Mouse (Mus musculus) small intestine, adult 2 months (tissue): ENCODE measurements around the gene Mxra7. TPM values are rescaled to one million over a fixed set of nuclear protein-coding genes. Genes with fewer than 3 reads are reported as not detected.

Source experiments
- H3K27ac ChIP-seq: fragments of 200-500 bp; 2 replicates; pipeline ENCODE4 v1.5.1; 2012; ENCODE audit warnings: low read depth, low read length, control low read depth, inconsistent platforms; ENCODE audit not compliant: insufficient read depth
- H3K27me3 ChIP-seq: fragments of 200-500 bp; 2 replicates; pipeline ENCODE4 v1.6.1; 2012; ENCODE audit warnings: mild to moderate bottlenecking, moderate library complexity, low read length, inconsistent platforms; ENCODE audit not compliant: control insufficient read depth, insufficient read depth
- H3K36me3 ChIP-seq: fragments of 200-500 bp; 2 replicates; pipeline ENCODE4 v1.6.1; 2012; ENCODE audit warnings: mild to moderate bottlenecking, low read length, control low read depth, inconsistent platforms; ENCODE audit not compliant: control insufficient read depth, insufficient read depth
- H3K4me1 ChIP-seq: fragments of 200-500 bp; 2 replicates; pipeline ENCODE4 v1.6.1; 2012; ENCODE audit warnings: low read length, inconsistent platforms, mixed read lengths; ENCODE audit not compliant: control insufficient read depth, insufficient read depth, insufficient read length
- H3K4me3 ChIP-seq: fragments of 200-500 bp; 2 replicates; pipeline ENCODE4 v1.5.1; 2012; ENCODE audit warnings: low read depth, mild to moderate bottlenecking, control low read depth, inconsistent platforms, low read length, moderate library complexity
- CTCF ChIP-seq: fragments of 200-500 bp; IDR thresholded peaks from 2 replicates; pipeline ENCODE4 v1.5.1; 2012; ENCODE audit warnings: low read depth, mild to moderate bottlenecking, control low read depth, inconsistent platforms, low read length, moderate library complexity, mixed read lengths; ENCODE audit not compliant: insufficient replicate concordance, insufficient read length; ENCODE audit errors: extremely low read depth
- POLR2A ChIP-seq: fragments of 200-500 bp; IDR thresholded peaks from 2 replicates; pipeline ENCODE4 v1.6.1; 2012; ENCODE audit warnings: low read depth, mild to moderate bottlenecking, control low read depth, inconsistent platforms, low read length, moderate library complexity
- WGBS: fragments of 180-500 bp; shearing (Covaris S2); methylation state at CpG from one replicate; pipeline ENCODE4 v1.1.7; 2018; 5-methylcytosine and 5-hydroxymethylcytosine counted together
- polyA plus RNA-seq: library from polyadenylated mRNA; depleted of rRNA; stranded (reverse); fragments of >200 nt; gene quantifications from 2 replicates; pipeline ENCODE4 v1.2.3, GENCODE M21; 2012; rRNA removed

The Mxra7 gene
- polyA plus RNA-seq, 1 experiment, result 36.2 TPM

- Histone ChIP-seq H3K4me3 (no peak overlapping the region), H3K27ac (no peak overlapping the region), H3K27me3 (no peaks in the 10 kb centered on the region), H3K4me1 (no peaks in the 10 kb centered on the region; the same call in 1 of the 2 replicates), H3K36me3 (no peaks in the 10 kb centered on the region)
- TF ChIP-seq CTCF, result no peak
- no peak for TF ChIP-seq POLR2A
- 95% methylated on average over 2 of the region's 2 CpGs for WGBS
These were observed 62.9 kb downstream of the Mxra7 start for GRCm38 (mm10) chr11:116764946-116765345.

GRCm38 (mm10) chr11:116764346-116764745 lies 63.5 kb downstream of the Mxra7 start:
- WGBS, result 93% methylated on average over 7 of the region's 7 CpGs
- H3K27me3 ChIP-seq, result no peaks in the 10 kb centered on the region
- TF ChIP-seq CTCF, result no peak
- TF ChIP-seq POLR2A, result no peak
- no peak overlapping the region for H3K4me3 ChIP-seq
- no peak overlapping the region for H3K27ac ChIP-seq
- no peaks in the 10 kb centered on the region for H3K36me3 ChIP-seq
- no peaks in the 10 kb centered on the region for H3K4me1 ChIP-seq

GRCm38 (mm10) chr11:116755191-116755590 lies 72.7 kb downstream of the Mxra7 start:
- TF ChIP-seq POLR2A, result no peak
- no peak for TF ChIP-seq CTCF
- WGBS, result 78% methylated on average over 4 of the region's 4 CpGs
- Histone ChIP-seq H3K27ac (no peak overlapping the region), H3K4me3 (no peak overlapping the region), H3K4me1 (peaks cover 35% of the 10 kb centered on the region; the same call in 1 of the 2 replicates), H3K36me3 (no peaks in the 10 kb centered on the region), H3K27me3 (no peaks in the 10 kb centered on the region)

GRCm38 (mm10) chr11:116753674-116754470 lies 74.0 kb downstream of the Mxra7 start:
- Histone ChIP-seq H3K36me3 (no peaks in the 10 kb centered on the region), H3K4me3 (no peak overlapping the region), H3K4me1 (peaks cover 39% of the 10 kb centered on the region; the same call in 1 of the 2 replicates), H3K27ac (peak overlapping the region; percentile 70), H3K27me3 (no peaks in the 10 kb centered on the region)
- 18% methylated on average over 5 of the region's 5 CpGs for WGBS
- no peak for TF ChIP-seq POLR2A
- TF ChIP-seq CTCF, result no peak

Other genes with a start within 250 kb of the Mxra7 start
- gene Ube2o, start 246.6 kb downstream of the Mxra7 start, polyA plus RNA-seq, result 7.2 and 7.9 TPM in 2 replicates
- gene Aanat, start 241.6 kb downstream of the Mxra7 start, polyA plus RNA-seq, result not detected in 2 replicates
- 25.3 and 40.8 TPM in 2 replicates for gene Rhbdf2, start 201.0 kb downstream of the Mxra7 start, polyA plus RNA-seq
- 0.30 TPM in 1 of 2 replicates, not detected in the other for gene Prcd, start 174.5 kb downstream of the Mxra7 start, polyA plus RNA-seq
- gene Cygb, start 173.7 kb downstream of the Mxra7 start, polyA plus RNA-seq, result 14.2 and 23.7 TPM in 2 replicates
- gene St6galnac1, start 52.5 kb downstream of the Mxra7 start, polyA plus RNA-seq, result 5.8 TPM in 1 of 2 replicates, not detected in the other
- gene Mettl23, start 15.2 kb upstream of the Mxra7 start, polyA plus RNA-seq, result 10.3 and 11.6 TPM in 2 replicates
- 21.7 and 24.2 TPM in 2 replicates for gene Jmjd6, start 15.4 kb upstream of the Mxra7 start, polyA plus RNA-seq
- 15.2 and 27.0 TPM in 2 replicates for gene Mfsd11, start 24.4 kb upstream of the Mxra7 start, polyA plus RNA-seq
- gene Srsf2, start 25.0 kb upstream of the Mxra7 start, polyA plus RNA-seq, result 352 and 658 TPM in 2 replicates
- 0.03 and 0.04 TPM in 2 replicates for gene Mgat5b, start 90.8 kb upstream of the Mxra7 start, polyA plus RNA-seq